In genomic region chr2:131179990-131180587, GRCm38 (mm10) we compare ENCODE assay signal across 8 mouse cellular contexts. TPM values are rescaled to one million over a fixed set of nuclear protein-coding genes. Genes with fewer than 3 reads are reported as not detected.
DNase-seq lines count a peak whose midpoint lies in the region; ATAC-seq and TF ChIP-seq lines count a peak whose summit lies in the region.

Gene Cenpb, minus strand, starts transcription at chr2:131180067.

- peak; percentile 92 for DNase-seq in ZHBTc4 (ENCODE audit: low read depth, low spot score)
- peak; percentile 72 to 85 for DNase-seq in gastrocnemius, adult 8-10 months (ENCODE audit: low spot score in 2 of 2)
- peak; percentile 94 for DNase-seq in hindbrain, postnatal 0 days (ENCODE audit: low spot score)
- peak; percentile 76 to 92 for DNase-seq in left cerebral cortex, postnatal 10 days (ENCODE audit: extremely low spot score in 1 of 2, low spot score in 2 of 2)
- DNase-seq in right cerebral cortex, postnatal 14 days: peak; percentile 86
- peak; percentile 84 for DNase-seq in urinary bladder, postnatal 4 days (ENCODE audit: low spot score in 2 of 2)

- intact Hi-C loops in left cerebral cortex, postnatal 10 days (cut with DNase I): loop anchor here (5.0 kb wide), 1 partner anchor 82 kb away; the partner anchor contains the start of gene Pank2

- H3K4me3 ChIP-seq in hindbrain, postnatal 0 days (ENCODE audit: low read length): peak within 1 kb of the TSS; percentile 75

- ATAC-seq in common myeloid progenitor, adult 5-6 weeks (replicated peaks; ENCODE audit: low read depth, poor library complexity, severe bottlenecking): peak; percentile 53
- peak; percentile 93 for ATAC-seq in hindbrain, postnatal 0 days
- peak; percentile 68 for ATAC-seq in megakaryocyte progenitor cell, adult 5-6 weeks (replicated peaks; ENCODE audit: poor library complexity)

- H3K36me3 ChIP-seq in hindbrain, postnatal 0 days (ENCODE audit: insufficient read depth, low read length): no peaks in the 10 kb centered on the region

- H3K9ac ChIP-seq in hindbrain, postnatal 0 days (replicated peaks; ENCODE audit: low read length): peak within 1 kb of the TSS; percentile 89

- no peaks in the 10 kb centered on the region for H3K9me3 ChIP-seq in hindbrain, postnatal 0 days (ENCODE audit: low read length)

- H3K4me1 ChIP-seq in hindbrain, postnatal 0 days (ENCODE audit: insufficient read depth, low read length): peaks cover 30% of the 10 kb centered on the region

- 7% methylated on average over 44 of the region's 57 CpGs for WGBS in hindbrain, postnatal 0 days

- H3K27me3 ChIP-seq in hindbrain, postnatal 0 days (ENCODE audit: insufficient read depth, low read length): no peaks in the 10 kb centered on the region

- peak within 1 kb of the TSS; percentile 98 for H3K27ac ChIP-seq in hindbrain, postnatal 0 days

- peak; percentile 62; the same call in 1 of the 2 replicates for TF ChIP-seq CTCF in hindbrain, postnatal 0 days (IDR thresholded peaks at IDR 0.05; ENCODE audit: low read depth)

- peak within 1 kb of the TSS; percentile 91 for H3K4me2 ChIP-seq in hindbrain, postnatal 0 days (ENCODE audit: low read depth, low read length)

RNA-seq across cellular contexts. Expression of gene Cenpb, which starts in this region (rescaled TPM):
- total RNA-seq in common myeloid progenitor, adult 5-6 weeks (2017): 17.6 and 18.7 TPM in 2 replicates
- total RNA-seq in gastrocnemius, adult 8-10 months (2022): 10 to 100 TPM; 77.4 to 89.0 (median 82.6) TPM
- total RNA-seq in hindbrain, postnatal 0 days (2014; rRNA removed): 106 and 112 TPM in 2 replicates
- 12.8 and 14.4 TPM in 2 replicates for polyA plus RNA-seq in hindbrain, postnatal 0 days (2015; fragmentation: Nextera tagmentation; extraction: Ambion mirVana)
- 10 to 100 TPM; 93.6 to 97.1 TPM for total RNA-seq in left cerebral cortex, postnatal 10 days (2021)
- total RNA-seq in megakaryocyte progenitor cell, adult 5-6 weeks (2015): 8.0 and 8.3 TPM in 2 replicates
- total RNA-seq in megakaryocyte progenitor cell, adult 5-6 weeks (2017): 14.8 and 15.8 TPM in 2 replicates

Comparison
In these comparisons a context has a peak if more than half of its experiments do, and no peak if none do; other contexts are left out.
1. Peak in every context shown above with its lines: DNase-seq, ATAC-seq, H3K4me3 ChIP-seq and H3K27ac ChIP-seq.